Mouse (Mus musculus) testis, adult 2 months (tissue): Measurements from ENCODE around the gene Ppih. TPM values are rescaled to one million over a fixed set of nuclear protein-coding genes. Genes with fewer than 3 reads are reported as not detected.
"Not testable (repeated sequence)": the region's sequence is repeated elsewhere in the genome, so short reads cannot be mapped to it uniquely, and the experiment has no call there.

Experiments used
- H3K27ac ChIP-seq: fragments of 200-500 bp; 2 replicates; pipeline ENCODE4 v1.5.1; 2012; ENCODE audit warnings: low read depth, low read length; ENCODE audit not compliant: control insufficient read depth, insufficient read depth
- H3K27me3 ChIP-seq: fragments of 200-500 bp; 2 replicates; pipeline ENCODE4 v1.6.1; 2012; ENCODE audit warnings: mild to moderate bottlenecking, low read length, moderate library complexity; ENCODE audit not compliant: control insufficient read depth, insufficient read depth
- H3K36me3 ChIP-seq: fragments of 200-500 bp; 2 replicates; pipeline ENCODE4 v1.6.1; 2012; ENCODE audit warnings: mild to moderate bottlenecking, low read length; ENCODE audit not compliant: control insufficient read depth, insufficient read depth
- H3K4me1 ChIP-seq: fragments of 200-500 bp; 2 replicates; pipeline ENCODE4 v1.6.1; 2012; ENCODE audit warnings: low read length; ENCODE audit not compliant: control insufficient read depth, insufficient read depth
- H3K4me3 ChIP-seq: fragments of 200-500 bp; 2 replicates; pipeline ENCODE4 v1.5.1; 2012; ENCODE audit warnings: low read depth, mild to moderate bottlenecking, low read length, moderate library complexity, mixed read lengths; ENCODE audit not compliant: control insufficient read depth
- CTCF ChIP-seq: fragments of 200-500 bp; IDR thresholded peaks from 2 replicates; pipeline ENCODE4 v1.5.1; 2012; ENCODE audit warnings: low read depth, mild to moderate bottlenecking, inconsistent platforms, low read length, moderate library complexity; ENCODE audit not compliant: control insufficient read depth, insufficient read depth, insufficient replicate concordance
- POLR2A ChIP-seq: fragments of 200-500 bp; IDR thresholded peaks from 2 replicates; pipeline ENCODE4 v1.6.1; 2012; ENCODE audit warnings: low read depth, mild to moderate bottlenecking, inconsistent platforms, low read length, moderate library complexity; ENCODE audit not compliant: control insufficient read depth
- polyA plus RNA-seq: library from polyadenylated mRNA; depleted of rRNA; stranded (reverse); fragments of >200 nt; gene quantifications from 2 replicates; pipeline ENCODE4 v1.2.3, GENCODE M21; 2012

Ppih gene
- polyA plus RNA-seq, 1 experiment, result 28.9 TPM

GRCm38 (mm10) chr4:119284861-119285260 lies 35.5 kb downstream of the Ppih start:
- Histone ChIP-seq H3K27ac (no peak overlapping the region), H3K27me3 (no peaks in the 10 kb centered on the region), H3K36me3 (peaks cover 3% of the 10 kb centered on the region), H3K4me3 (no peak overlapping the region), H3K4me1 (no peaks in the 10 kb centered on the region)
- TF ChIP-seq POLR2A, result no peak
- no peak for TF ChIP-seq CTCF

- not testable (repeated sequence) for H3K27me3 ChIP-seq, H3K27ac ChIP-seq, H3K36me3 ChIP-seq, H3K4me1 ChIP-seq, H3K4me3 ChIP-seq
These were observed 41.6 kb downstream of the Ppih start for GRCm38 (mm10) chr4:119278784-119279183.

- Histone ChIP-seq H3K4me3 (no peak overlapping the region), H3K4me1 (no peaks in the 10 kb centered on the region), H3K27ac (no peak overlapping the region), H3K36me3 (peaks cover 3% of the 10 kb centered on the region), H3K27me3 (no peaks in the 10 kb centered on the region)
- no peak for TF ChIP-seq POLR2A
- no peak for TF ChIP-seq CTCF
These were observed 44.6 kb downstream of the Ppih start for GRCm38 (mm10) chr4:119275726-119276125.

GRCm38 (mm10) chr4:119275226-119275625 lies 45.1 kb downstream of the Ppih start:
- Histone ChIP-seq H3K4me1 (no peaks in the 10 kb centered on the region), H3K27ac (no peak overlapping the region), H3K36me3 (peaks cover 3% of the 10 kb centered on the region), H3K4me3 (no peak overlapping the region), H3K27me3 (no peaks in the 10 kb centered on the region)
- TF ChIP-seq CTCF, result no peak
- no peak for TF ChIP-seq POLR2A

GRCm38 (mm10) chr4:119274627-119275026 lies 45.7 kb downstream of the Ppih start:
- Histone ChIP-seq H3K4me1 (no peaks in the 10 kb centered on the region), H3K27ac (no peak overlapping the region), H3K36me3 (peaks cover 1% of the 10 kb centered on the region), H3K27me3 (no peaks in the 10 kb centered on the region), H3K4me3 (no peak overlapping the region)
- no peak for TF ChIP-seq POLR2A
- TF ChIP-seq CTCF, result no peak

GRCm38 (mm10) chr4:119266606-119267005 lies 53.7 kb downstream of the Ppih start:
- Histone ChIP-seq H3K4me1 (no peaks in the 10 kb centered on the region), H3K4me3 (no peak overlapping the region), H3K27ac (no peak overlapping the region), H3K27me3 (no peaks in the 10 kb centered on the region), H3K36me3 (no peaks in the 10 kb centered on the region)
- TF ChIP-seq CTCF (no peak), POLR2A (no peak)

GRCm38 (mm10) chr4:119263459-119263858 lies 56.9 kb downstream of the Ppih start:
- no peaks in the 10 kb centered on the region for H3K36me3 ChIP-seq
- no peaks in the 10 kb centered on the region for H3K27me3 ChIP-seq
- no peak overlapping the region for H3K4me3 ChIP-seq
- TF ChIP-seq CTCF (no peak), POLR2A (no peak)
- H3K27ac ChIP-seq, result no peak overlapping the region
- H3K4me1 ChIP-seq, result no peaks in the 10 kb centered on the region

GRCm38 (mm10) chr4:119262483-119262882 lies 57.9 kb downstream of the Ppih start:
- no peaks in the 10 kb centered on the region for H3K27me3 ChIP-seq
- TF ChIP-seq CTCF (no peak), POLR2A (no peak)
- no peaks in the 10 kb centered on the region for H3K4me1 ChIP-seq
- H3K27ac ChIP-seq, result no peak overlapping the region
- H3K36me3 ChIP-seq, result no peaks in the 10 kb centered on the region
- no peak overlapping the region for H3K4me3 ChIP-seq
